Mouse (Mus musculus) adrenal gland, adult 2 months (tissue): ENCODE results near the gene Fbxo41. TPM values are rescaled to one million over a fixed set of nuclear protein-coding genes. Genes with fewer than 3 reads are reported as not detected.

Experiments
- DNase-seq: peaks from one replicate; pipeline ENCODE4 v3.0.0; 2021
- polyA plus RNA-seq: library from polyadenylated mRNA; depleted of rRNA; stranded (reverse); fragments of >200 nt; gene quantifications from 2 replicates; pipeline ENCODE4 v1.2.3, GENCODE M21; 2012; rRNA removed
- total RNA-seq, 2 experiments: library from RNA; stranded (reverse); gene quantifications; 2 replicates each; pipeline ENCODE4 v1.2.3; 2021

Gene Fbxo41
- total and polyA plus RNA-seq, 3 experiments = 0.40 to 1.1 (median 0.90) TPM

DNA sequence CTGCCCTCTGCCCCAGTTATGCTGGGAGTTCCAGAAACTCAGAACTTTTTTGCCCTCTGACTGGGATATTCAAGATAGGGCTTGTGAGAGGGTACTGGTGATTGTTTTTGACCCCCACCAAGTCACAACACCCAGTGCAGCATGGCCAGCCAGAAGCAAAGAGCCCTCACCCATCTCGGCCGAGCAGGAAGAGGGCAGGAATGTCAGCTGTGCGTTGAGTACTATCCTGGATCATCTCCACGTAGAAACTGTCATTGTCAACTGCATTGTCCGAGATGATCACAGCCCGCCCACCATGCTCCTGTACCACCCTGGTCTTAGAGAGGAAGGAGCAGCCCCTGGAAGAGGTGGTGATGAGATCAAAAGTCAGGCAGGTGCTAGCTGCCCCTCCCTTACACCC is 55.4 kb downstream of the Fbxo41 start:
- DNase-seq = no peak

DNA sequence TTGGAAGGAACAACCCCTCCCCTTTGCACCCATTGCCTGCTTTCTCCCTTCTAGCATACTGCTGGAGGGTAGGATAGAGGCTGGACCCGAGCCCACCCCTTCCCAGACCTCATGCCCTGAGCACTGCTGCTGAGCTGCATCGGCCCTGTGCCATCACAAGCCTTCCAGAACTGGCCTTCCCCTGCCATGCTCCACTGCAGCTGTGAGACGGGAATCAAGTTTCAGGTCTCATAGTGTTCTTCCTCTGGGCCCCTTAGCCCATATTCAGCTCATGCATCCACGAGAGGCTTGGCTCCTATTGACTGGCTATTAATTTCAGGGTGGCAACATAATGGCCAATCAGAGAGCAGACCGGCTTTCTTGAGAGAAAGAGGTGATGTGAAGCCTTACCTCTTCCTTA is 57.5 kb downstream of the Fbxo41 start:
- no peak for DNase-seq

DNA sequence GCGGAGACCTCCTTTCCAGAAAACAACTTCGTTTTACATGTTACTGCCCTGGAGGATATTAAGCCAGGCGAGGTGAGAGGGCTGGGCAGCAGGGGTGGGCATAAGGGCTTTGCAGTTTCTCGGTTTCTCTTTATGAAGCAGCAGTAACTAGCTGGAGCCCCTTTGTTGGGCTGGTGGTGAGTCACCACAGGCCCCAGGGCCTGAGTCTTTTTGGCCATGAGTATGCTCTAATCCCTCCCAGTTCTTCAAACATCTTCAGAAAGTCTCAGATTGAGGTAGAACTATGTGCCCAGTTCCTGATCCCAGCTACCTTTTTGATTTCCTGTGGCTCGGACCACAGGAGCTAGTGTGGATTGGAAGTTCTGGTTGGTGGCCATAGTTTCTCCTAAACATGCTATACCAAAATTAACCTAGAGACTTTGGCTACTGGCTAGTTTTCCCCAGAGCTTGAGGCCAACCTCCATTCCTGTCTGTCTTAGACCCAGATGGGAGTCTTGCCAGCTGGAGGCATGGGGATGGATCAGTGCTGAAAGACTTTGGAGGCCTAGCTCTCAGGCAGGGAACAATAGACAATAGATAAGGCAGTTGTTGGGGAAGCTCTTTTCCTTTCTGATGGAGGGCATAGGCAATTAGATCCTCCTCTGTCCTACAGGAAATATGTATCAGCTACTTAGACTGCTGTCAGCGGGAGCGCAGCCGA is 58.4 kb downstream of the Fbxo41 start:
- DNase-seq = no peak

DNA sequence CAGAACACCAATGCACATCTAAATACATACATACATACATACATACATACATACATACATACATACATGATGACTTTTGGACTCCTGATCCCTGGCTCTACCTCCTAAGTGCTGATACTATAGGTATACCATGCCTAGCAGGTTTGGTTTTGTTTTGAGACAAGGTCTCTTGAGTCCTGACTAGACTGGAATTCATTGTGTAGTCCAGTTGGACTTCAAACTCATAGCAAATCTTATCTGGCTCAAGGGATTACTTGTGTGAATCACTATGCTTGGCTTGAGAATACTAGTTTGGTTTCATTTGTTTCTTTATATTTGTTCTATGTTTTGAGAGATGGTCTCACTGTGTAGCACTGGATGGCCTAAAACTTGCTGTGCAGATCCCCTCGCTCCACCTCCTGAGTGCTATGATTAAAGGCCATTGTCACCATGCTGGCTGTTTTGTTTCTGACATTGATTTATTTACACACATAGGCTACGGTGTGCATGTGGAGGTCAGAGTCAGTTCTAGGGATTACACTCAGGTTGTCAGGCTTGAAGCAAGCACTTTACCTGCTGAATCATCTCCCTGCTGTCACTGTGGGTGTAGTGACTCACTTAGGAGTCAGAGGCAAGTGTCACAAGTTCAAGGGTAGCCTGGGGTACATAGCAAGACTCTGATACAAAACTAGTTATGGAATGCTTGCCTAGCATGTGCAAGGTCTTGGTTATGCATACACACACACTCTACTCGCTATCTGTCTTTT is 59.1 kb downstream of the Fbxo41 start:
- DNase-seq = peak; percentile 81

DNA sequence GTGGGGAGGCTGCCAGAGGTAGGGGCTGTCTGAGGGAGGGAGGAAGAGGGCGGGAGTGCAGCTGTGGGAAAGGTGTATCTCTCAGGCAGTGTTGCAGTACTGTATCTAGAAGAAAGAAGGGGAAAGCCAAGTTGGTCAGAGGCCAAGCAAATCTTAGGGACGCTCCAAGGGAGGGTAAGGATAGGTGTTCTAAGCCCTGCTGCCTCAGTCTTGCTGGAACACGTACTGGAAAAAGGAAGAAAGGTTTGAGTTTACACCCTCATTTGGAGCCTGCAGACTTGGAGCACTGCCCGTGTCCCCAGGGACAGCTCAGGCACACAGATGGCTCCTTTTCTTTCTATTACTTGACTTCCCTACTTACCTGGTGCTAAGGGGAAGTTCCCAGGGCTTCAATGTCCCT is 61.7 kb downstream of the Fbxo41 start:
- no peak for DNase-seq

DNA sequence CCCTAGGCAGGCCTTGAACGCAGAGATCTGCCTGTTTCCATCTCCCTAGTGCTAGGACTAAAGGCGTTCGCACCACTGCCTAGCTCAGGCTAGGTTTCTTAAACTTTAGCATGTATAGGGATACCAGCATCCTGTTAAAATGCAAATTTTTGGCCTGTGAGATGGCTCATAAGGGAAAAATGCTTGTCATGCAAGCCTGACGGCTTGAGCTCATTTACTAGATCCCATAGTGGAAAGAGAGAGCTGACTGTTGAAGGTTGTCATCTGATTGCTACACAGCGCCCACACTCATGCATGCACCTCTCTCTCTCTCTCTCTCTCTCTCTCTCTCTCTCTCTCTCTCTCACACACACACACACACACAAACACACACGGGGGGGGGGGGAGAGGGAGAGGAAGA is 66.2 kb downstream of the Fbxo41 start:
- DNase-seq = no peak

DNA sequence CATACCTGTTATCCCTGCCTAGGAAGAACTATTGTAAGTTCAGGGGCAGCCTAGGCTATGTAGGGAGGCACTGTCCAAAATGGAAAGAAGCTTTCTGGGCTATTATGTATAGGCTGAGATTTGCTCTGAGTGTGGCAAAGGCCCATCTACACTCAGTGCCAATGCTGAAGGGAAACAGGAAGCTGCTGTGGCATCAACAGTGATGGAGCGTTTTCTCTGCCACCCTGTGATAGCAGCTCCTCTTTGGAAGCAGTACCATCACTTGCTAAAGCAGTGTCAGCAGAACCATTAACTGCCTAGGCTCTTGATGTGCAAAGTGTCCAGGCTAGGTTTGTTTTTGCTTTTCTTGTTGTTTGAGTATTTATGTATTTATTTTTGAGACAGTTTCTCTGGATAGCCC is 66.6 kb downstream of the Fbxo41 start:
- DNase-seq = no peak

DNA sequence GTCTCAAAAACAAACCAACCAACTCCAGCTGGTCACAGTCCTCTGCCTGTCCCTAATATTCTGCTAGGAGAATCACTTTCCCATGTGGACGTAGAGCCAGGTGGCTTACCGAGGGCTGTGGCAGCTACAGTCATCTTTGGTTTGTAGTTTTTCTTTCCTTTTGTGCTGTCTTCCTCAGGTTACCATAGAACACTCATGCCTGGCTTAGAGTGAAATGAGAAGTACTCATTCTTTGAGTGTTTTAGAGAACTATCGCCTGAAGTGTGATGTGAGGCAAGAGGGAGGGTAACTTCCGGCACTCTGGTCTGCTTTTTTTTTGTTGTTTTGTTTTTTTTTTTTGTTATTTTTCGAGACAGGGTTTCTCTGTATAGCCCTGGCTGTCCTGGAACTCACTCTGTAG is 68.9 kb downstream of the Fbxo41 start:
- no peak for DNase-seq

DNA sequence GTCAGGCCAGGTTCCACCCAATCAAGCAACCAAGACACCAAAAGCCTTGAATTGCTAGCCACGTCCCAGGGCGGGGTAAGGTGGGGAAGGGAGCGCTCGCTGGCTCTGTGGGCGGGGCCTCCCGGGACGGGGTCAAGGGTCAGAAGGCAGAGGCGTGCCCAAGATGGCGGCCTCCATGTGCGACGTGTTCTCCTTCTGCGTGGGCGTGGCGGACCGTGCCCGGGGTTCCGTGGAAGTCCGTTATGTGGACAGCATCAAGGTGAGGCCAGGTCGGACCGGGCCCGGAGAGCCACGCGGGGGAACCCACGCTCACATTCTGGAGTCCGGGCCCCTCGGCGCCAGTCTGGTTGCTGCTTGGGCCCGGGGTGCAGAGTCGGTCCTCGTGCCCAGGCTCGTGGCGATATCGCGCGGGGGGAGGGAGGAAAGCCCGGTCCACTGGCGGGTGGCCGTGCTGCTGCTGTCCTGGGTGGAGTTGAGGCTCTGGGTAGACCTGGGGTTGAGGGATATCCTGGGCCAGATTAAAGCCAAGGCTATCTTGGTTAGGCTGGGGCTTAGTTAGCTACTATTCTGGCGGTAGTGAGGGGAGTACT is 70.9 kb downstream of the Fbxo41 start, which contains the start of gene Smyd5:
Smyd5 (plus strand) TSS at position 148 of the 590 bp plus-strand sequence.
- DNase-seq = peak; percentile 93

DNA sequence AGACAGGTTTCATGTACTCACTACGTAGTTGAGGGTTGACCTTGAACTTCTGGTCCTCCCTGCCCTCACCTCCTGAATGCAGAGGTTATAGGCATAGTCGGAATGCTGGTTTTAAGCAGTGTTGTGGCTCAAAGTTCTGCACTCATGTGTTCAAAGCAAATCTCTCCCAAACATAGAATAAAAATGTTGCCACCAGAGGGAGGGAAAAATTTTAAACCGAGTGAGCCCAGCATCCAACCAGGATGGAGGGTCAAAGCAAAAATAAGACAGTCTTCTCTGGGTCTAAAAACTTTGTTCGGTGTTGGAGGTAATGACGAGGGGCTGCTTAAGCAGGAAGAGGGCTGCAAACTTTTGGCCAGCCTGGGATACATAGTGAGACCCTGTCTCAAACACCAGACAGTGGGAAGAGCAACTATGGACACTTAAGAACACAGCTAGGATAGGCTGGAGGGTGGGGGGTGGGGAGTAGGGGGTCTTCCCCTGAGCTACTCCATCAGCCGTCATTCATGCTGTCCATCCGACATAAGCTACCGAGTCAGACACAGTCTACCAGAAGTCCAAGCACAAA is 71.4 kb downstream of the Fbxo41 start:
- no peak for DNase-seq

DNA sequence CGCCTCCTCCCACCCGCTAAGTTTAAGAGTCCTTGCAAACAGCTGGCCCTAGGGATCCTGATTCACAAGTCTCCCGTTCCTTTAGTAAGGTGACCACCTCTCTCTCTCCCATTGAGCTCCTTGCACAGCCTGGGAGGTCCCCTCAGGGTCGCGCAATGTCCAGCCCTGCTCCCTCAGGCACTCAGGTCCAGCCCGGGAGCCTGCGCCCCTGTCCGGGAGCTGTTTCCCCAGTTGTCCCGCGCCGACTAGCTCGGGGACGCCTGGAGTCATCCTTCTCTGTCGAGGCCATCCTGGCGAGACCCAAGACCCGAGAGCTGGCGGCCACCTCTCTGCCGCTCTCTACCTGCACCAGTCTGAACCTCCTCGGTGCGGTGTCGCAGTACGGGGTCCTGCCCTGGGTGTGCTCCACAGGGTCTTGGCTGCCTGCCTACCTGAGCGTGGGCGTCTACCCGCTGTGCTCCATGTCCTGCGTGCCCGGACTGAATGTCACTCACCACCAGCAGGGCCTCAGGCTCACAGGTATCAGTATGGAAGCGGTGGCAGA is 78.9 kb downstream of the Fbxo41 start, which contains the start of gene Noto:
Noto (plus strand) TSS at position 51 of the 544 bp plus-strand sequence.
- DNase-seq = peak; percentile 50

Other genes starting within 250 kb of the Fbxo41 start
- 10 to 100 TPM; 26.1 to 36.3 TPM for gene Sfxn5, start 169.6 kb downstream of the Fbxo41 start, total RNA-seq
- gene Sfxn5, start 169.6 kb downstream of the Fbxo41 start, polyA plus RNA-seq = 9.0 and 29.0 TPM in 2 replicates
- gene Rab11fip5, start 128.4 kb downstream of the Fbxo41 start, total RNA-seq = 10 to 100 TPM; 22.7 to 47.7 TPM
- gene Rab11fip5, start 128.4 kb downstream of the Fbxo41 start, polyA plus RNA-seq = 33.7 and 35.4 TPM in 2 replicates
- gene Noto, start 79.1 kb downstream of the Fbxo41 start, total RNA-seq = not detected
- not detected in 2 replicates for gene Noto, start 79.1 kb downstream of the Fbxo41 start, polyA plus RNA-seq
- gene Smyd5, start 71.0 kb downstream of the Fbxo41 start, total RNA-seq = 10 to 100 TPM; 33.1 to 36.3 TPM
- gene Smyd5, start 71.0 kb downstream of the Fbxo41 start, polyA plus RNA-seq = 19.9 and 23.0 TPM in 2 replicates
- 100 to 1,000 TPM; 241 to 294 TPM for gene Cct7, start 51.5 kb downstream of the Fbxo41 start, total RNA-seq
- gene Cct7, start 51.5 kb downstream of the Fbxo41 start, polyA plus RNA-seq = 63.3 and 81.3 TPM in 2 replicates
- 10 to 100 TPM; 12.2 to 13.1 TPM for gene Pradc1, start 51.0 kb downstream of the Fbxo41 start, total RNA-seq
- 26.7 and 28.1 TPM in 2 replicates for gene Pradc1, start 51.0 kb downstream of the Fbxo41 start, polyA plus RNA-seq
- gene Egr4, start 10.6 kb upstream of the Fbxo41 start, total RNA-seq = not detected
- 0.06 TPM in 1 of 2 replicates, not detected in the other for gene Egr4, start 10.6 kb upstream of the Fbxo41 start, polyA plus RNA-seq
- 1 to 10 TPM; 7.2 to 8.5 TPM for gene Alms1, start 84.5 kb upstream of the Fbxo41 start, total RNA-seq
- gene Alms1, start 84.5 kb upstream of the Fbxo41 start, polyA plus RNA-seq = 0.31 and 0.39 TPM in 2 replicates
- 1 to 10 TPM; 2.6 to 5.0 TPM for gene Nat8f7, start 210.2 kb upstream of the Fbxo41 start, total RNA-seq
- 1.6 and 1.7 TPM in 2 replicates for gene Nat8f7, start 210.2 kb upstream of the Fbxo41 start, polyA plus RNA-seq